Comparison of ENCODE assay signal across 8 mouse cellular contexts in genomic region chr4:106911951-106912688, GRCm38 (mm10). TPM values are rescaled to one million over a fixed set of nuclear protein-coding genes. Genes with fewer than 3 reads are reported as not detected.
DNase-seq lines count a peak whose midpoint lies in the region; ATAC-seq and TF ChIP-seq lines count a peak whose summit lies in the region.

No protein-coding gene starts in this region.

- no peaks in the 10 kb centered on the region for H3K9me3 ChIP-seq in limb, embryonic 14.5 days (ENCODE audit: control insufficient read depth, low read length)
- no peaks in the 10 kb centered on the region for H3K9me3 ChIP-seq in neural tube, embryonic 11.5 days (ENCODE audit: control insufficient read depth, low read length)

- peaks cover 12% of the 10 kb centered on the region; the same call in 1 of the 2 replicates for H3K4me1 ChIP-seq in cortical plate, adult 2 months (ENCODE audit: control insufficient read depth, insufficient read depth, low read length)
- H3K4me1 ChIP-seq in limb, embryonic 14.5 days (ENCODE audit: control insufficient read depth, insufficient read depth, low read length), result peaks cover 47% of the 10 kb centered on the region
- peaks cover 56% of the 10 kb centered on the region for H3K4me1 ChIP-seq in neural tube, embryonic 11.5 days (ENCODE audit: control insufficient read depth, insufficient read depth, low read length)

- H3K4me3 ChIP-seq in cortical plate, adult 2 months (ENCODE audit: insufficient read depth, low read length), result peak overlapping the region; percentile 54
- H3K4me3 ChIP-seq in limb, embryonic 14.5 days (replicated peaks; ENCODE audit: low read length), result peak overlapping the region; percentile 100
- peak overlapping the region; percentile 92 for H3K4me3 ChIP-seq in neural tube, embryonic 11.5 days (ENCODE audit: low read depth, low read length)

- intact Hi-C loops in heart, postnatal 36 days (cut with DNase I), result loop anchor here (1.0 to 5.0 kb wide), 5 partner anchors 60 to 265 kb away; partner anchors contain the start of genes Cyb5rl, Mrpl37, Tceanc2 and Tmem59

- no peak for TF ChIP-seq POLR2A in cortical plate, adult 2 months (IDR thresholded peaks at IDR 0.05; ENCODE audit: extremely low read depth, insufficient read depth, low read length)
- no peak for TF ChIP-seq POLR2A in limb, embryonic 14.5 days (IDR thresholded peaks at IDR 0.05; ENCODE audit: borderline replicate concordance, extremely low read depth, insufficient read depth, insufficient read length)

- no peaks in the 10 kb centered on the region for H3K27me3 ChIP-seq in limb, embryonic 14.5 days (ENCODE audit: control insufficient read depth, insufficient read depth, low read length)
- H3K27me3 ChIP-seq in neural tube, embryonic 11.5 days (ENCODE audit: control insufficient read depth, insufficient read depth, low read length), result no peaks in the 10 kb centered on the region

- H3K9ac ChIP-seq in limb, embryonic 14.5 days (ENCODE audit: low read depth, low read length, severe bottlenecking), result peak overlapping the region; percentile 97
- H3K9ac ChIP-seq in neural tube, embryonic 11.5 days (ENCODE audit: low read length), result peak overlapping the region; percentile 94

- 2% methylated on average over 33 of the region's 73 CpGs for WGBS in limb, embryonic 14.5 days
- WGBS in neural tube, embryonic 11.5 days, result 0% methylated on average over 54 of the region's 73 CpGs

- ATAC-seq in limb, embryonic 14.5 days (ENCODE audit: low FRiP score, low read depth), result no peak
- ATAC-seq in neural tube, embryonic 11.5 days (ENCODE audit: insufficient read depth, low FRiP score, low TSS enrichment), result 0 out of 2 replicates have a peak, but pooled peaks have one; percentile 4

- peak overlapping the region; percentile 90 for H3K27ac ChIP-seq in cortical plate, adult 2 months (ENCODE audit: insufficient read depth, low read length)
- H3K27ac ChIP-seq in limb, embryonic 14.5 days (replicated peaks; ENCODE audit: low read depth, low read length), result peak overlapping the region; percentile 99
- H3K27ac ChIP-seq in neural tube, embryonic 11.5 days (ENCODE audit: low read depth, low read length), result peak overlapping the region; percentile 93

- no peak for TF ChIP-seq CTCF in cortical plate, adult 2 months (IDR thresholded peaks at IDR 0.05; ENCODE audit: extremely low read depth, insufficient read depth, low read length)

- DNase-seq in spleen, postnatal 10 days (ENCODE audit: low spot score in 2 of 2), result peak; percentile 52 to 69
- DNase-seq in spleen, postnatal 36 days (ENCODE audit: low spot score in 2 of 2), result no peak
- DNase-seq in heart, postnatal 36 days, result peak; percentile 29 to 34
- no peak for DNase-seq in limb, embryonic 14.5 days (ENCODE audit: low spot score)
- peak; percentile 59 for DNase-seq in neural tube, embryonic 11.5 days (ENCODE audit: low spot score)
- no peak for DNase-seq in layer of hippocampus, postnatal 25 days (ENCODE audit: extremely low spot score in 1 of 2, low spot score in 1 of 2)
- DNase-seq in urinary bladder, postnatal 14 days (ENCODE audit: low spot score), result no peak

- H3K36me3 ChIP-seq in limb, embryonic 14.5 days (ENCODE audit: control insufficient read depth, insufficient read depth, low read length), result peaks cover 41% of the 10 kb centered on the region
- H3K36me3 ChIP-seq in neural tube, embryonic 11.5 days (ENCODE audit: control insufficient read depth, insufficient read depth, low read length), result peaks cover 25% of the 10 kb centered on the region

- H3K4me2 ChIP-seq in limb, embryonic 14.5 days (replicated peaks; ENCODE audit: low read depth, low read length, severe bottlenecking), result peak overlapping the region; percentile 94
- peak overlapping the region; percentile 82 for H3K4me2 ChIP-seq in neural tube, embryonic 11.5 days (ENCODE audit: low read depth)

RNA-seq across cellular contexts. Expression of gene Ssbp3, which starts 1.6 kb away (rescaled TPM):
- 121 and 123 TPM in 2 replicates for polyA plus RNA-seq in cortical plate, adult 2 months (2012; rRNA removed)
- total RNA-seq in heart, postnatal 36 days (2021), result 10 to 100 TPM; 38.7 to 39.4 TPM
- polyA plus RNA-seq in limb, embryonic 14.5 days (2012; rRNA removed), result 191 and 202 TPM in 2 replicates
- polyA plus RNA-seq in limb, embryonic 14.5 days (2014; fragmentation: Nextera tagmentation; extraction: Ambion mirVana), result 94.3 and 115 TPM in 2 replicates
- polyA plus RNA-seq in neural tube, embryonic 11.5 days (2014; fragmentation: Nextera tagmentation; extraction: Ambion mirVana), result 142 and 145 TPM in 2 replicates
- 100 to 1,000 TPM; 147 to 150 TPM for total RNA-seq in layer of hippocampus, postnatal 25 days (2021)

Comparison
In these comparisons a context has a peak if more than half of its experiments do, and no peak if none do; other contexts are left out.
1. DNase-seq: peak in spleen, postnatal 10 days (2 of 2), heart, postnatal 36 days (2 of 2) and neural tube, embryonic 11.5 days (single experiment); none in spleen, postnatal 36 days (0 of 2), limb, embryonic 14.5 days (single experiment), layer of hippocampus, postnatal 25 days (0 of 2) and urinary bladder, postnatal 14 days (single experiment).
2. Peak in every context shown above with its lines, with median percentiles within 50 percentile points of each other: H3K27ac ChIP-seq and H3K4me3 ChIP-seq.